In genomic region chr6:134086351-134086750, GRCm38 (mm10) we compare ENCODE assay signal across 20 mouse cellular contexts. TPM values are rescaled to one million over a fixed set of nuclear protein-coding genes. Genes with fewer than 3 reads are reported as not detected.
DNase-seq lines count a peak whose midpoint lies in the region; ATAC-seq and TF ChIP-seq lines count a peak whose summit lies in the region.
"Had no signal": no experiment of that assay in that cellular context is flagged by ENCODE, and none has a peak within 500 bp of the region (broad histone marks: within the 10 kb centered on the region; RNA-seq: fewer than 3 reads in every experiment).

No protein-coding gene starts in this region.

- peak; percentile 56 for DNase-seq in embryo, embryonic 10 days (ENCODE audit: low spot score)
- peak; percentile 24 for DNase-seq in embryo, embryonic 10.5 days (ENCODE audit: low spot score)
- DNase-seq in embryonic facial prominence, embryonic 10.5 days (ENCODE audit: low spot score): peak; percentile 32
- DNase-seq in urinary bladder, adult 18-20 months (ENCODE audit: low spot score in 2 of 2): no peak
- DNase-seq in thymus, adult 2 months: no peak
- DNase-seq: adrenal gland, postnatal 10 days; cerebellum, adult 11-12 months; cerebellum, adult 9-11 months; cerebellum, postnatal 36 days; gastrocnemius, postnatal 14 days; heart, postnatal 4 days; kidney, adult 18-20 months had no signal

- H3K9ac ChIP-seq in limb, embryonic 12.5 days (replicated peaks): no peak overlapping the region
- H3K9ac ChIP-seq in liver, embryonic 12.5 days: no peak overlapping the region
- H3K9ac ChIP-seq: embryonic facial prominence, embryonic 12.5 days; forebrain, embryonic 12.5 days; heart, embryonic 13.5 days; hindbrain, embryonic 14.5 days; intestine, embryonic 15.5 days had no signal

- TF ChIP-seq POLR2A in thymus, adult 2 months (IDR thresholded peaks at IDR 0.05; ENCODE audit: control insufficient read depth, extremely low read depth, insufficient read depth, low read length, poor library complexity): no peak

- TF ChIP-seq CTCF in thymus, adult 2 months (IDR thresholded peaks at IDR 0.05; ENCODE audit: borderline replicate concordance, control insufficient read depth, extremely low read depth, insufficient read depth, low read length, poor library complexity): no peak

- ATAC-seq in limb, embryonic 12.5 days (ENCODE audit: insufficient number of reproducible peaks, insufficient read depth, low FRiP score, low TSS enrichment, low read depth): peak; percentile 15; the same call in 1 of the 2 replicates
- no peak for ATAC-seq in liver, embryonic 12.5 days
- ATAC-seq: forebrain, embryonic 16.5 days; intestine, embryonic 15.5 days had no signal

- WGBS in embryonic facial prominence, embryonic 10.5 days: 62% methylated on average over 7 of the region's 7 CpGs
- 42% methylated on average over 7 of the region's 7 CpGs for WGBS in limb, embryonic 12.5 days
- WGBS in liver, embryonic 12.5 days (ENCODE audit: insufficient replicate concordance): 74% methylated on average over 7 of the region's 7 CpGs
- 92% methylated on average over 7 of the region's 7 CpGs for WGBS in thymus, adult 2 months

- H3K27me3 ChIP-seq in embryonic facial prominence, embryonic 10.5 days (replicated peaks; ENCODE audit: low read depth, poor library complexity, severe bottlenecking): no peaks in the 10 kb centered on the region
- H3K27me3 ChIP-seq in limb, embryonic 12.5 days: no peaks in the 10 kb centered on the region
- no peaks in the 10 kb centered on the region for H3K27me3 ChIP-seq in liver, embryonic 12.5 days (replicated peaks)
- no peaks in the 10 kb centered on the region for H3K27me3 ChIP-seq in thymus, adult 2 months (ENCODE audit: control insufficient read depth, insufficient read depth, low read length)
- H3K27me3 ChIP-seq: embryonic facial prominence, embryonic 12.5 days; forebrain, embryonic 12.5 days; heart, embryonic 13.5 days; intestine, embryonic 15.5 days had no signal

- no peaks in the 10 kb centered on the region for H3K9me3 ChIP-seq in embryonic facial prominence, embryonic 10.5 days
- no peaks in the 10 kb centered on the region for H3K9me3 ChIP-seq in limb, embryonic 12.5 days
- no peaks in the 10 kb centered on the region for H3K9me3 ChIP-seq in liver, embryonic 12.5 days (replicated peaks)
- H3K9me3 ChIP-seq: embryonic facial prominence, embryonic 12.5 days; forebrain, embryonic 12.5 days; heart, embryonic 13.5 days; intestine, embryonic 15.5 days had no signal

- peaks cover 9% of the 10 kb centered on the region; the same call in 1 of the 2 replicates for H3K36me3 ChIP-seq in embryonic facial prominence, embryonic 10.5 days (replicated peaks)
- no peaks in the 10 kb centered on the region for H3K36me3 ChIP-seq in limb, embryonic 12.5 days
- H3K36me3 ChIP-seq in liver, embryonic 12.5 days: no peaks in the 10 kb centered on the region
- H3K36me3 ChIP-seq in thymus, adult 2 months (ENCODE audit: control insufficient read depth, insufficient read depth, low read length): no peaks in the 10 kb centered on the region; the same call in 1 of the 2 replicates
- H3K36me3 ChIP-seq: embryonic facial prominence, embryonic 12.5 days; forebrain, embryonic 12.5 days; intestine, embryonic 15.5 days had no signal

- no peak overlapping the region for H3K27ac ChIP-seq in embryonic facial prominence, embryonic 10.5 days (replicated peaks)
- H3K27ac ChIP-seq in limb, embryonic 12.5 days: no peak overlapping the region; the same call in 1 of the 2 replicates
- H3K27ac ChIP-seq in liver, embryonic 12.5 days: no peak overlapping the region
- no peak overlapping the region for H3K27ac ChIP-seq in thymus, adult 2 months (ENCODE audit: control insufficient read depth, insufficient read depth, low read length)
- H3K27ac ChIP-seq: embryonic facial prominence, embryonic 12.5 days; forebrain, embryonic 12.5 days; heart, embryonic 13.5 days; hindbrain, embryonic 14.5 days; intestine, embryonic 15.5 days had no signal

- peaks cover 32% of the 10 kb centered on the region for H3K4me1 ChIP-seq in embryonic facial prominence, embryonic 10.5 days
- peaks cover 21% of the 10 kb centered on the region for H3K4me1 ChIP-seq in limb, embryonic 12.5 days (replicated peaks)
- peaks cover 45% of the 10 kb centered on the region for H3K4me1 ChIP-seq in liver, embryonic 12.5 days
- peaks cover 16% of the 10 kb centered on the region for H3K4me1 ChIP-seq in thymus, adult 2 months (replicated peaks; ENCODE audit: control insufficient read depth, insufficient read depth, low read length)
- H3K4me1 ChIP-seq: forebrain, embryonic 12.5 days had no signal

- no peak overlapping the region for H3K4me2 ChIP-seq in limb, embryonic 12.5 days
- H3K4me2 ChIP-seq in liver, embryonic 12.5 days: no peak overlapping the region
- H3K4me2 ChIP-seq: embryonic facial prominence, embryonic 12.5 days; forebrain, embryonic 12.5 days; heart, embryonic 13.5 days; hindbrain, embryonic 14.5 days; intestine, embryonic 15.5 days had no signal

- no peak overlapping the region for H3K4me3 ChIP-seq in embryonic facial prominence, embryonic 10.5 days
- H3K4me3 ChIP-seq in limb, embryonic 12.5 days (replicated peaks): no peak overlapping the region
- H3K4me3 ChIP-seq in liver, embryonic 12.5 days: no peak overlapping the region
- H3K4me3 ChIP-seq in thymus, adult 2 months (ENCODE audit: control insufficient read depth, insufficient read depth, low read length): no peak overlapping the region
- H3K4me3 ChIP-seq: embryonic facial prominence, embryonic 12.5 days; forebrain, embryonic 12.5 days; heart, embryonic 13.5 days; intestine, embryonic 15.5 days had no signal

RNA-seq across cellular contexts. Expression of gene Etv6, which starts 50.9 kb away (rescaled TPM):
- 16.6 and 17.0 TPM in 2 replicates for polyA plus RNA-seq in embryonic facial prominence, embryonic 10.5 days (2016; fragmentation: Nextera tagmentation; extraction: Ambion mirVana)
- polyA plus RNA-seq in limb, embryonic 12.5 days (2016; fragmentation: Nextera tagmentation; extraction: Ambion mirVana): 16.3 and 17.8 TPM in 2 replicates
- 6.7 and 7.9 TPM in 2 replicates for polyA plus RNA-seq in liver, embryonic 12.5 days (2016; fragmentation: Nextera tagmentation; extraction: Ambion mirVana)
- 43.8 and 46.9 TPM in 2 replicates for polyA plus RNA-seq in thymus, adult 2 months (2012; rRNA removed)

Comparison
In these comparisons a context has a peak if more than half of its experiments do, and no peak if none do; other contexts are left out.
1. DNase-seq: peak in embryo, embryonic 10 days (single experiment), embryo, embryonic 10.5 days (single experiment) and embryonic facial prominence, embryonic 10.5 days (single experiment); none in urinary bladder, adult 18-20 months (0 of 2) and thymus, adult 2 months (single experiment).